11 mouse cellular contexts compared by ENCODE assay signal in the genomic region with DNA sequence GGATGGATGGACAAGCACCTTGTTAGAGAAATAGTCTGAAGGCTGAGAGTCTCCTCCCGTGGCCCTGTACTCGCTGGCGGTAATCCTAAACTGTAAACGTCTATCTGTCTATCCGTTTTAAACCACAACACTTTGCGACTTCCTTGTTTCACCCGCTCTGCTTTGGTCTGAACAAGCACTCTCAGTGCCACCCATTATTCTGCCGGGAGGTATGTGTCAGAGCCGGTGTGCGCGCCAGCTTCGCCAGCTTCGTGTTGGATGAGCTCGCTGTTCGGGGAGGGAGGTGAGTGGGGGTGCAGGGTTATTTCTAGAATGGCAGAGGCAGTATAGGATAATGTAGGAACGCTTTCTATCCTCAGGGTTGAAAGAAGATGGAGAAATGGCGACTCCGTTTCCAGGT. TPM values are rescaled to one million over a fixed set of nuclear protein-coding genes. Genes with fewer than 3 reads are reported as not detected.
DNase-seq lines count a peak whose midpoint lies in the region; ATAC-seq and TF ChIP-seq lines count a peak whose summit lies in the region.
"Had no signal": no experiment of that assay in that cellular context is flagged by ENCODE, and none has a peak within 500 bp of the region (broad histone marks: within the 10 kb centered on the region; RNA-seq: fewer than 3 reads in every experiment).

No protein-coding gene starts in this region.

- dilution Hi-C loops in CH12.LX (cut with MboI; ENCODE audit: extremely low pct_ligation_motif_present, extremely low pct_unique_long_range_greater_than_20kb, low sequenced_read_pairs) = no loop called here

- peak; percentile 68 for ATAC-seq in granulocyte monocyte progenitor cell, adult 5-6 weeks (replicated peaks; ENCODE audit: poor library complexity, severe bottlenecking)

- DNase-seq in layer of hippocampus, adult 2 months (ENCODE audit: low spot score in 2 of 2) = peak in 1 of 2 experiments; percentile 47
- no peak for DNase-seq in layer of hippocampus, postnatal 10 days (ENCODE audit: low spot score in 2 of 2)
- no peak for DNase-seq in CH12.LX (ENCODE audit: extremely low read depth)
- DNase-seq in natural killer cell, adult 2 months (ENCODE audit: low spot score in 2 of 2) = peak; percentile 14 to 45
- DNase-seq in cerebellum, postnatal 25 days = no peak
- no peak for DNase-seq in heart, postnatal 36 days
- DNase-seq in kidney, adult 11 months = no peak
- DNase-seq: gastrocnemius, postnatal 36 days had no signal

- H3K4me3 ChIP-seq in layer of hippocampus, adult 2 months = no peak overlapping the region
- H3K4me3 ChIP-seq in CH12.LX (replicated peaks in 1 of 3; ENCODE audit: low read depth in 2 of 3, low read length in 2 of 3, poor library complexity in 1 of 3) = no peak overlapping the region

- TF ChIP-seq EP300 in CH12.LX (IDR thresholded peaks at IDR 0.05; ENCODE audit: low read length) = no peak

- H3K9ac ChIP-seq in CH12.LX (ENCODE audit: insufficient read depth, low read depth) = no peak overlapping the region
- H3K9ac ChIP-seq: lung, embryonic 14.5 days had no signal

- no peaks in the 10 kb centered on the region for H3K9me3 ChIP-seq in CH12.LX (replicated peaks; ENCODE audit: low read length)

- peaks cover 2 to 16% of the 10 kb centered on the region in 2 experiments; a peak in 2 of 4 replicates for H3K4me1 ChIP-seq in CH12.LX (ENCODE audit: control insufficient read depth in 1 of 2, insufficient read depth in 2 of 2)

- TF ChIP-seq POLR2A in CH12.LX (IDR thresholded peaks at IDR 0.05; ENCODE audit: low read depth, low read length) = no peak

- in situ Hi-C loops in CH12.LX (cut with MboI; ENCODE audit: low pct_ligation_motif_present, low pct_unique_long_range_greater_than_20kb, low sequenced_read_pairs) = no loop called here

- intact Hi-C loops in heart, postnatal 36 days (cut with DNase I) = no loop called here

- peak overlapping the region; percentile 78 for H3K27ac ChIP-seq in layer of hippocampus, adult 2 months
- no peak overlapping the region for H3K27ac ChIP-seq in CH12.LX (ENCODE audit: insufficient read depth, low read depth)
- H3K27ac ChIP-seq: kidney, postnatal 0 days had no signal

- no peaks in the 10 kb centered on the region for H3K79me2 ChIP-seq in CH12.LX (replicated peaks; ENCODE audit: control insufficient read depth, extremely low read depth, insufficient read depth, poor library complexity, severe bottlenecking)

- no peaks in the 10 kb centered on the region for H3K27me3 ChIP-seq in CH12.LX (replicated peaks)

- peak overlapping the region; percentile 6; the same call in 1 of the 2 replicates for H3K4me2 ChIP-seq in CH12.LX (ENCODE audit: insufficient read depth, low read depth, poor library complexity, severe bottlenecking)

- H3K36me3 ChIP-seq in CH12.LX (replicated peaks in 1 of 2; ENCODE audit: control insufficient read depth in 1 of 2, insufficient read depth in 1 of 2, low read length in 1 of 2) = no peaks in the 10 kb centered on the region

- no peak for TF ChIP-seq CTCF in layer of hippocampus, adult 2 months (conservative IDR thresholded peaks at IDR 0.05)
- TF ChIP-seq CTCF in CH12.LX (conservative IDR thresholded peaks at IDR 0.05 in 1 of 2, IDR thresholded peaks at IDR 0.05 in 1 of 2; ENCODE audit: low read depth in 2 of 2, low read length in 2 of 2) = no peak

- no peak for TF ChIP-seq RAD21 in CH12.LX (IDR thresholded peaks at IDR 0.05; ENCODE audit: low read depth, low read length)

TF ChIP-seq in CH12.LX, 34 proteins besides CTCF, POLR2A, EP300 and RAD21:
- no peak for TF ChIP-seq KAT2A (IDR thresholded peaks at IDR 0.05; ENCODE audit: insufficient replicate concordance, low read length)
- TF ChIP-seq MAX (IDR thresholded peaks at IDR 0.05; ENCODE audit: low read length) = no peak
- TF ChIP-seq SIN3A (IDR thresholded peaks at IDR 0.05; ENCODE audit: low read length) = no peak
- no peak for TF ChIP-seq MEF2A (IDR thresholded peaks at IDR 0.05; ENCODE audit: borderline replicate concordance, low read depth, low read length)
- no peak for TF ChIP-seq USF2 (conservative IDR thresholded peaks at IDR 0.05; ENCODE audit: low read depth, low read length)
- no peak for TF ChIP-seq NRF1 (IDR thresholded peaks at IDR 0.05; ENCODE audit: low read depth, low read length)
- TF ChIP-seq JUN (IDR thresholded peaks at IDR 0.05; ENCODE audit: insufficient read depth, low read depth, low read length) = no peak
- no peak for TF ChIP-seq ZC3H11A (IDR thresholded peaks at IDR 0.05; ENCODE audit: low read depth, low read length)

RNA-seq across cellular contexts. Expression of gene Pgm2, which starts 48.0 kb away (rescaled TPM):
- total RNA-seq in layer of hippocampus, adult 2 months (2021) = 10 to 100 TPM; 10.6 to 11.7 TPM
- total RNA-seq in layer of hippocampus, postnatal 10 days (2021) = 10 to 100 TPM; 13.4 to 15.9 TPM
- total RNA-seq in CH12.LX (2012; rRNA removed) = 8.6 and 9.8 TPM in 2 replicates
- total RNA-seq in CH12.LX (2014; rRNA removed) = 19.3 and 22.5 TPM in 2 replicates
- 27.2 and 28.2 TPM in 2 replicates for polyA plus RNA-seq in CH12.LX (2012; ENCODE audit: insufficient read length, low read depth)
- total RNA-seq in granulocyte monocyte progenitor cell, adult 5-6 weeks (2014; fragmentation: Nextera tagmentation) = 35.1 and 37.2 TPM in 2 replicates
- total RNA-seq in granulocyte monocyte progenitor cell, adult 5-6 weeks (2017) = 28.0 and 31.6 TPM in 2 replicates
- total RNA-seq in heart, postnatal 36 days (2021) = 1 to 10 TPM; 5.7 to 8.5 TPM

Comparison
In these comparisons a context has a peak if more than half of its experiments do, and no peak if none do; other contexts are left out.
1. DNase-seq: peak in natural killer cell, adult 2 months (2 of 2); none in layer of hippocampus, postnatal 10 days (0 of 2), CH12.LX (single experiment), cerebellum, postnatal 25 days (0 of 2), heart, postnatal 36 days (0 of 2) and kidney, adult 11 months (single experiment).